23 mouse cellular contexts compared by ENCODE assay signal in the genomic region with DNA sequence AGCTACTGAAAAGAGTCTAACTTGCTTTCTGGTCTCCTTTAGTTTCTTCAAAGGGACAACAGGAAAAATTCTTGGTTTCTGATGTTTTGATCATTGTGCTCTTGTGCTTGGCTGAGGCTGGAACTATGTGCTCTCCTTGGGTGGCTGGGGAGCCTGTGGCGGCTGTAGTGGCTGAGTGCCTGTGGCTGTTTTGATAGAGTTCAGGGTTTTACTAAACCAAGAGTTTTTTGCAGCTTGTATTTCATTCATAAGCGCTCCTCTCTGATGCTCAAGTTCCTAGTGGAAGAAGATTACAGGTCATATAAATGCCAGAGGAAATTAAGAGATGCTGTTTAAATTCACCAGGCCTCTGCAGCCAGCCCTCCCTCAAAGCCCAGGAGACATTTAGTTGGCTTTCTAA.
"Had no signal": no experiment of that assay in that cellular context is flagged by ENCODE, and none has a peak within 500 bp of the region (broad histone marks: within the 10 kb centered on the region; RNA-seq: fewer than 3 reads in every experiment).

No protein-coding gene starts in this region.

- H3K4me2 ChIP-seq: heart, embryonic 11.5 days; heart, embryonic 13.5 days; heart, embryonic 15.5 days; hindbrain, embryonic 13.5 days; hindbrain, embryonic 15.5 days; limb, embryonic 15.5 days; liver, embryonic 12.5 days had no signal

- DNase-seq: gastrocnemius, postnatal 14 days; gastrocnemius, postnatal 36 days; heart, adult 11 months; heart, adult 2 months; heart, postnatal 14 days; heart, postnatal 36 days; kidney, adult 11 months; kidney, adult 2 months; kidney, postnatal 10 days; kidney, postnatal 25 days; kidney, postnatal 4 days; left cerebral cortex, postnatal 4 days had no signal

- H3K9me3 ChIP-seq: heart, embryonic 13.5 days; heart, embryonic 15.5 days; hindbrain, embryonic 13.5 days; hindbrain, embryonic 15.5 days; limb, embryonic 15.5 days; liver, embryonic 12.5 days had no signal

- H3K4me1 ChIP-seq: heart, embryonic 13.5 days; heart, embryonic 15.5 days; hindbrain, embryonic 13.5 days; hindbrain, embryonic 15.5 days; limb, embryonic 15.5 days had no signal

- H3K9ac ChIP-seq: heart, embryonic 13.5 days; heart, embryonic 15.5 days; hindbrain, embryonic 13.5 days; hindbrain, embryonic 15.5 days; limb, embryonic 15.5 days; liver, embryonic 12.5 days; liver, embryonic 14.5 days had no signal

- H3K4me3 ChIP-seq: heart, adult 2 months; heart, embryonic 13.5 days; heart, embryonic 15.5 days; hindbrain, embryonic 13.5 days; hindbrain, embryonic 15.5 days; layer of hippocampus, adult 2 months; limb, embryonic 15.5 days; liver, embryonic 12.5 days had no signal

- H3K27ac ChIP-seq: heart, adult 2 months; heart, embryonic 13.5 days; heart, embryonic 15.5 days; hindbrain, embryonic 13.5 days; hindbrain, embryonic 15.5 days; hindbrain, postnatal 0 days; layer of hippocampus, adult 2 months; limb, embryonic 15.5 days; liver, embryonic 12.5 days; liver, embryonic 14.5 days had no signal

- ATAC-seq: hindbrain, postnatal 0 days; intestine, embryonic 16.5 days; liver, embryonic 12.5 days had no signal

- H3K27me3 ChIP-seq: heart, embryonic 13.5 days; heart, embryonic 15.5 days; hindbrain, embryonic 13.5 days; hindbrain, embryonic 15.5 days; limb, embryonic 15.5 days; liver, embryonic 12.5 days had no signal
